In the genomic region with DNA sequence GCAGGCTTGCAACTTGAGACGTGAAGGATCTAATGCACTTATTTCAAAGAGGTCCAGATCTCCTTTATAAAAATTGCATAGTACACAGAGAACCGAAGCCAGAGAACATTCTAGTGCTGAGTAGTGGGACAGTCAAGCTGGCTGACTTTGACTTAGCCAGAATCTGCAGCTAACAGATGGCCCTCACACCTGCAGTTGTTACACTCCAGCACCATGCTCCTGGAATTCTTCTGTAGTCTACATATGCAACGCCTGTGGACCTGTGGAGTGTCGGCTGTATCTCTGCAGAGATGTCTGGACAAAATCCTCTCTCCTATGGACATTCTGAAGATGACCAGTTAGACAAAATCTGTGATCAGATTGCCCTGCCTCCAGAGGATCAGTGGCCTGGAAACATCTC, we compare ENCODE assay signal across 17 mouse cellular contexts.
"Had no signal": no experiment of that assay in that cellular context is flagged by ENCODE, and none has a peak within 500 bp of the region (broad histone marks: within the 10 kb centered on the region; RNA-seq: fewer than 3 reads in every experiment).

No protein-coding gene starts in this region.

- ATAC-seq: liver, postnatal 0 days; lung, postnatal 0 days; midbrain, embryonic 13.5 days; midbrain, embryonic 15.5 days had no signal

- H3K27ac ChIP-seq: lung, embryonic 15.5 days; macrophage; midbrain, embryonic 13.5 days; midbrain, embryonic 15.5 days; neural tube, embryonic 12.5 days; stomach, embryonic 15.5 days; stomach, postnatal 0 days had no signal

- H3K36me3 ChIP-seq: lung, embryonic 15.5 days; midbrain, embryonic 13.5 days; midbrain, embryonic 15.5 days; neural tube, embryonic 12.5 days; stomach, embryonic 15.5 days had no signal

- H3K4me3 ChIP-seq: lung, embryonic 15.5 days; megakaryocyte, embryonic 14.5 days; midbrain, embryonic 13.5 days; midbrain, embryonic 15.5 days; neural tube, embryonic 12.5 days; stomach, embryonic 15.5 days had no signal

- DNase-seq: liver, postnatal 0 days; lung, adult 2 months; lung, postnatal 14 days; lung, postnatal 36 days; right cerebral cortex, postnatal 14 days; thymus, adult 18-20 months; thymus, postnatal 14 days; thymus, postnatal 36 days had no signal

- H3K27me3 ChIP-seq: lung, embryonic 15.5 days; megakaryocyte, embryonic 14.5 days; midbrain, embryonic 13.5 days; midbrain, embryonic 15.5 days; neural tube, embryonic 12.5 days; stomach, embryonic 15.5 days had no signal

- H3K4me1 ChIP-seq: midbrain, embryonic 15.5 days had no signal
